Mouse (Mus musculus): ENCODE measurements around the gene Prss44. TPM values are rescaled to one million over a fixed set of nuclear protein-coding genes. Genes with fewer than 3 reads are reported as not detected.

Gene Prss44
- polyA plus RNA-seq, 1 experiment = not detected

DNA sequence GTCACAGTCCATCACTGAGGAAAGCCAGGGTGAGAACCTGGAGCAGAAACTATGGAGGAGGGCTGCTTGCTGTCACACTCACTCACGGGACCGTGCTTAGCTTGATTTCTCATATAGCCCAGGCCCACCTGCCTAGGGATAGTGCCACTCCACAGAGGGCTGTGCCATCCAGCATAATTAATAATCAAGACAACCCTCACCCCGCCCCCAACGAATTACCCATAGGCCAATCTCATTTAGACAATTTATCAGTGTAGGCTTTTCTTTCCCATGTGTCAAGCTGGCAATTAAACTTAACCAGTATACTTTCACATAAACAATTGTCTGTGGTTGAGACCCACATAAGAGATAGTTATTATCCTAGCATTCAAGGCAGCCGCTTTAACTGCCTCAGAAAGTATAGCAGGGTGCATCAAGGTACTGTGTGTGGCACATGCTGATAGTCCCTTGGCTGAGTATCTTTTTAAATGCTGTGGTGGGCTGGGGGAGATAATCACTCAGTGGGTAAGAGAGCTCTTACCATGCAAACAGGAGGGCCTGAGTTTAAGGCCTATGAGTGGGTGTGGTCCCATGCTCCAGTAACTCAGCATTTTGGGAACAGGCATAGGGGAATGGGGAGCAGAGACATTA lies 45.3 kb downstream of the Prss44 start:
- Histone ChIP-seq H3K79me3 (ENCODE audit: low read depth) (no peaks in the 10 kb centered on the region), H3K79me2 (ENCODE audit: control insufficient read depth, insufficient read depth) (no peaks in the 10 kb centered on the region), H3K27me3 (ENCODE audit: control insufficient read depth, insufficient read depth, insufficient read length) (peaks cover 5% of the 10 kb centered on the region), H3K36me3 (ENCODE audit: control insufficient read depth, insufficient read depth) (no peaks in the 10 kb centered on the region), H3ac (ENCODE audit: control insufficient read depth, insufficient read length, low read depth) (no peak overlapping the region), H3K4me3 (ENCODE audit: insufficient read depth, poor library complexity, severe bottlenecking) (no peak overlapping the region)
- TF ChIP-seq FOSL1 (IDR thresholded peaks at IDR 0.05; ENCODE audit: insufficient read depth, low read length, poor library complexity, severe bottlenecking) = no peak
- no peak for TF ChIP-seq CEBPB (IDR thresholded peaks at IDR 0.05; ENCODE audit: low read depth)
- TF ChIP-seq MAX (IDR thresholded peaks at IDR 0.05) = no peak
- TF ChIP-seq USF1 (IDR thresholded peaks at IDR 0.05; ENCODE audit: low read depth) = no peak
- TF ChIP-seq MYOG (IDR thresholded peaks at IDR 0.05; ENCODE audit: control insufficient read depth, extremely low read depth, insufficient read length) = no peak
- TF ChIP-seq CTCF (IDR thresholded peaks at IDR 0.05; ENCODE audit: control insufficient read depth, insufficient read depth, insufficient read length) = no peak
- TF ChIP-seq MYOD1 (IDR thresholded peaks at IDR 0.05; ENCODE audit: control insufficient read depth, insufficient read length, low read depth) = no peak

DNA sequence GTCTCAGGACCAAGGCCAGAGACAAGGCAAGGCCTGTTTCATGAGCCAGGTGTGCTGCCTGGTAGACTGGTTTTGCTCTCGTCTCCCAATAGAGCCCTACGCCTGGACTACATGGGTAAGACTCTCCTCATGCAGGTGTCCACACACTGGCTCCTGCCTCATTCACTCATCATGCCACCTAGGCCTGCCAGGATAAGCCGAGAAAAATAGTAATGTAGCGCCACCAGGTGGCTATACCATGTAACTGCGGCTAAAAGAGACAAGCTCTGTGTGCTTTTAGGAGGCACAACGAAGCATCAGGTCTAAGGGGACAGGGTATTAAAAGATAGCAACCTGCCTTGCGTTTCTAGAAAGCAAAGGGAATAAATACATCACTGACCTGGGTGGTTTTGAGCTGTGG lies 57.2 kb downstream of the Prss44 start:
- H3K36me3 ChIP-seq (ENCODE audit: control insufficient read depth, insufficient read depth) = no peaks in the 10 kb centered on the region
- H3ac ChIP-seq (ENCODE audit: control insufficient read depth, insufficient read length, low read depth) = no peak overlapping the region
- peaks cover 13% of the 10 kb centered on the region for H3K27me3 ChIP-seq (ENCODE audit: control insufficient read depth, insufficient read depth, insufficient read length)
- H3K79me2 ChIP-seq (ENCODE audit: control insufficient read depth, insufficient read depth) = no peaks in the 10 kb centered on the region
- TF ChIP-seq CTCF (IDR thresholded peaks at IDR 0.05; ENCODE audit: control insufficient read depth, insufficient read depth, insufficient read length) (peak; percentile 61), MYOG (IDR thresholded peaks at IDR 0.05; ENCODE audit: control insufficient read depth, extremely low read depth, insufficient read length) (no peak)
- no peaks in the 10 kb centered on the region for H3K79me3 ChIP-seq (ENCODE audit: low read depth)
- H3K4me3 ChIP-seq (ENCODE audit: insufficient read depth, poor library complexity, severe bottlenecking) = no peak overlapping the region

Other genes with a start within 250 kb of the Prss44 start
- gene Nradd, start 189.5 kb upstream of the Prss44 start, polyA plus RNA-seq (2012; fragmentation: generic; extraction: Trizol) = 87.7 TPM
- 3.3 TPM for gene Nbeal2, start 159.8 kb upstream of the Prss44 start, polyA plus RNA-seq (2012; fragmentation: generic; extraction: Trizol)
- 86.7 TPM for gene Ccdc12, start 157.5 kb upstream of the Prss44 start, polyA plus RNA-seq (2012; fragmentation: generic; extraction: Trizol)
- not detected for gene Myl3, start 72.1 kb upstream of the Prss44 start, polyA plus RNA-seq (2012; fragmentation: generic; extraction: Trizol)
- gene Pth1r, start 66.8 kb upstream of the Prss44 start, polyA plus RNA-seq (2012; fragmentation: generic; extraction: Trizol) = 0.12 TPM
- gene Prss42, start 15.8 kb upstream of the Prss44 start, polyA plus RNA-seq (2012; fragmentation: generic; extraction: Trizol) = not detected
- gene Prss43, start 12.7 kb downstream of the Prss44 start, polyA plus RNA-seq (2012; fragmentation: generic; extraction: Trizol) = not detected
- not detected for gene Prss45, start 20.6 kb downstream of the Prss44 start, polyA plus RNA-seq (2012; fragmentation: generic; extraction: Trizol)
- gene Prss46, start 30.5 kb downstream of the Prss44 start, polyA plus RNA-seq (2012; fragmentation: generic; extraction: Trizol) = 0.12 TPM
- 0.04 TPM for gene Prss50, start 44.0 kb downstream of the Prss44 start, polyA plus RNA-seq (2012; fragmentation: generic; extraction: Trizol)
- gene Als2cl, start 65.9 kb downstream of the Prss44 start, polyA plus RNA-seq (2012; fragmentation: generic; extraction: Trizol) = 2.6 TPM
- gene Tmie, start 66.1 kb downstream of the Prss44 start, polyA plus RNA-seq (2012; fragmentation: generic; extraction: Trizol) = not detected
- gene Fam240a, start 102.9 kb downstream of the Prss44 start, polyA plus RNA-seq (2012; fragmentation: generic; extraction: Trizol) = not detected
- gene Tdgf1, start 132.2 kb downstream of the Prss44 start, polyA plus RNA-seq (2012; fragmentation: generic; extraction: Trizol) = not detected
- 0.01 TPM for gene Lrrc2, start 137.6 kb downstream of the Prss44 start, polyA plus RNA-seq (2012; fragmentation: generic; extraction: Trizol)
- not detected for gene Rtp3, start 176.6 kb downstream of the Prss44 start, polyA plus RNA-seq (2012; fragmentation: generic; extraction: Trizol)
- not detected for gene Ltf, start 205.3 kb downstream of the Prss44 start, polyA plus RNA-seq (2012; fragmentation: generic; extraction: Trizol)
- gene Ccrl2, start 243.5 kb downstream of the Prss44 start, polyA plus RNA-seq (2012; fragmentation: generic; extraction: Trizol) = not detected

Data from C2C12 (cell line).